Mouse (Mus musculus) gastrocnemius, adult 2 months (tissue): ENCODE data around the gene Ovol1. TPM values are rescaled to one million over a fixed set of nuclear protein-coding genes. Genes with fewer than 3 reads are reported as not detected.

ENCODE experiments used
- DNase-seq: peaks from one replicate; pipeline ENCODE4 v3.0.0; 2022
- H3K27ac ChIP-seq: fragments of 200-600 bp; 2 replicates; pipeline ENCODE4 v1.8.1; 2022; ENCODE audit warnings: mild to moderate bottlenecking
- H3K4me3 ChIP-seq: fragments of 200-600 bp; 2 replicates; pipeline ENCODE4 v1.8.1; 2022; ENCODE audit warnings: mild to moderate bottlenecking, moderate library complexity
- CTCF ChIP-seq: fragments of 200-600 bp; IDR thresholded peaks from 2 replicates; pipeline ENCODE4 v1.8.1; 2022; ENCODE audit warnings: antibody characterized with exemption, mild to moderate bottlenecking, moderate library complexity
- intact Hi-C: fragments of 180-260 bp; cut with DNase I; formaldehyde crosslinking; loops from one replicate; pipeline ENCODE4 v1.15.1; 2025
- long read RNA-seq, 2 experiments: library from polyadenylated mRNA; stranded (forward); transcript quantifications; one replicate each; pipeline ENCODE4 v2.0.0; 2021
- total RNA-seq, 2 experiments: library from RNA; stranded (reverse); gene quantifications; 2 replicates each; pipeline ENCODE4 v1.2.3; 2021

The Ovol1 gene
- not detected for total RNA-seq
- long read RNA-seq, experiment 1, result 0 reads
- long read RNA-seq, experiment 2, result 0 reads

DNA sequence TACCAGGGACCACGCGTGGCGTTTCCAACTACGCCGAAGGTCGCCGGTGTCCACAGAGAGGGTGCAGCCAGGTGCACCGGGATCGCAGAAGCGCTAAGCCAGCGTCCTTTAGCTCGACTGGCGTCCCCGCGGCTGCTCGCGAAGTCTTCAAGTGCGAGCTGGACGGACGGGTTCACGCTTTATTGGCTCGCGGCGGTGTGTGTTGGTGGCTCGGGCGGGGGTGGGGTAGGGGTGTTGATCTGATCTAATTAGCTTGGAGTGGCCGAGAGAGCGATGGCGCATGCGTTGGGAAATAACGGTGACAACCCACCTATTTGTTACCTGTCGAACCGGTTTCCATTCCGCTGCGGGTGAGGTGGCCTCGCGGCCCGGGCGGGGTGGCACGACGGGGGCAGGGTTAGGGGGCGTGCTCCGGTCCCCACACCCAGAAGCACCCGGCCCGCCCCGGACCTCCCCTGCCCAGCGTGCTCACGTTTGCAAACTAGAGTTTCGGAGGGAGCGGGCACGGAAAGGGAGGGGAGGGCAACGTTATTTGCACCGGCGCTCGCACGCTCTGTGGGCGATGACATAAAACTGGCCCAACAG is at the start of gene Ovol1:
Gene Ovol1 (minus strand): TSS at position 190 of the 585 bp plus-strand sequence.
- no peak for TF ChIP-seq CTCF
- Histone ChIP-seq H3K27ac (no peak within 1 kb of the TSS), H3K4me3 (peak within 1 kb of the TSS; percentile 68)
- peak; percentile 32 for DNase-seq
- intact Hi-C loops, result no loop called here

DNA sequence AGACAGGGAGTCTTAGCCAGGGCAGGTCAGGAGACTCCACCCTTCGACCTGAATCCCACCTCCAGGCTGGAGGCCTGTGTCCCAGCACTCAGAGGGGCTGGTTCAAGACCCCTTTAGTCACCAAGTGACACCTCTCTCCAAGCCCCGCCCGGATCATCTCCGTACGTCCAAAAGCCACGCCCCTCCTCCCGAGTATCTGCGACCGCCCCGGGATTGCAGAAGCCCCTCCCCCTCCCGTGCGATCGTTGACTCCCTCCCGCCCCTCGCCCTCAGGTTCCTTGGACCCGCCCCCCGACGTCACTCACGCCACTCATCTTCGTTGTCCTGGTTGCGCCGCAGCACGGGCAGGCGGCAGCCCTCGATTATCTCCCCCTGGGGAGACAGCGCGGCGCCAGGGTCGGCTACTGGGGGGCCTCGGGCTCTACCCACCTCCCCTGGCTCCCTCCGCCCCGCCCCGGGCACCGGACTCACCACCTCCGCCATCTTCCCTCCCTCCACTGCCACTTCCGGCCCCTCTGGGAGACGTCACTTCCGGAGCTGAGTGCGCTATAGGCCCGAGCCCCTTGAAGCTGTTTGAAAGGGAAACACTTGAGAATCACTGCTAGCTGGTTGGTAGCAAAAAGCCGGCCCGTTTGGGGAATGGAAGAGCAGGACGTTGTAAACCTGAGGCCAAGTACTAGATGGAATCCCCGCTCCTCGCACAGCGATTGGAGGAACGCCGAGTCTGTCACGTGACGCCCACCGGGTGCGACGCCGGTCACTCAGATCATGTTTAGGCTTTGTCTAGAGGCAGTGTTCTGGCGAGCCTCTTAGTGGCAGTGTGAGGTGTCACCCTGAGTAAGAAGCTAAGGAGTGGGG is 49.3 kb upstream of the Ovol1 start, which contains the start of gene Kat5:
Gene Kat5 (minus strand): TSS at position 691 of the 858 bp plus-strand sequence.
- peak within 1 kb of the TSS; percentile 93 for H3K4me3 ChIP-seq
- peak; percentile 12; the same call in 1 of the 2 replicates for TF ChIP-seq CTCF
- DNase-seq, result peak; percentile 94
- intact Hi-C loops, result loop anchor here (2.0 kb wide), 1 partner anchor 79 kb away; the partner anchor contains the start of genes Map3k11 and Pcnx3
- peak within 1 kb of the TSS; percentile 100 for H3K27ac ChIP-seq

DNA sequence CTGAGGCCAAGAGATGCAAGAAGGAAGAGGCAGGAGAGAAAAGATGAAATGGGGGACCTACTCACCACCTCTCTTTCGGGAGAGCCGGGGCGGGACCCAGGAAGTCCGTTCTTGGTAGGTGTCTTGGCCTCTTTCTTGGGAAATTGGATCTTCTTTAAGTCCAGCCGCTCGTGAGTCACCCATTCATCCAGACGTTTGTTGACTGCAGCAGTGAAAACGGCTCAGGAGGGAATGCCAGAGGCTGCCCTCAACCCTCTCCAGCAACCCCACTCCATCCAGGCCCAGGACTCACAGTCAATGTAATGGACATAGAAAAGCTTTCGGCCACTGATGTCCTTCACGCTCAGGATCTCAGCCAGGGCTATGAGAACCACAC is 48.7 kb upstream of the Ovol1 start:
- DNase-seq, result no peak
- intact Hi-C loops, result no loop called here

DNA sequence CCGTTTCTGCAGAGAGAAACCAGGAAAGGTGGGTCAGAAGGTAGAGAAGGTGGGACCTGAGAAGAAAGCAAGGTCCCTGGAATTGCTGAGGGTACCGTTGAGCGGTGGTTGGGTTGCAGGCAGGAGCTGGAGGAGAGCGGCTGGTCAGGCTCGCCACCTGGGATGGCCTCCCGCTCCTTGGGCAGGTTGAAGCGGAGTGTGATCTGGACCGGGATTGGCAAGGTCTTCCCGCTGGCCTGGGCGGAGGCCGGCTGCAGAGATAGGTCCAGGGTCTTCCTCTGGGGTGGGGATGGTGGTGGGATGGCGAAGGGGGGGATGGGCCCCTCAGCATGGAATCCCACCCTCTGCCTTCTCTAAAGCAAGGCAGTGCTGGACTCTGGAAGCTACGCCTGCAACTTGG is 48.3 kb upstream of the Ovol1 start:
- DNase-seq, result peak; percentile 30
- intact Hi-C loops, result no loop called here
- Histone ChIP-seq H3K4me3 (peak overlapping the region; percentile 93), H3K27ac (peak overlapping the region; percentile 100; the same call in 1 of the 2 replicates)
- no peak for TF ChIP-seq CTCF

More for the DNA sequence above, 48.7 kb upstream of the Ovol1 start:
- Histone ChIP-seq H3K4me3 (peak overlapping the region; percentile 93), H3K27ac (peak overlapping the region; percentile 100)
- no peak for TF ChIP-seq CTCF

DNA sequence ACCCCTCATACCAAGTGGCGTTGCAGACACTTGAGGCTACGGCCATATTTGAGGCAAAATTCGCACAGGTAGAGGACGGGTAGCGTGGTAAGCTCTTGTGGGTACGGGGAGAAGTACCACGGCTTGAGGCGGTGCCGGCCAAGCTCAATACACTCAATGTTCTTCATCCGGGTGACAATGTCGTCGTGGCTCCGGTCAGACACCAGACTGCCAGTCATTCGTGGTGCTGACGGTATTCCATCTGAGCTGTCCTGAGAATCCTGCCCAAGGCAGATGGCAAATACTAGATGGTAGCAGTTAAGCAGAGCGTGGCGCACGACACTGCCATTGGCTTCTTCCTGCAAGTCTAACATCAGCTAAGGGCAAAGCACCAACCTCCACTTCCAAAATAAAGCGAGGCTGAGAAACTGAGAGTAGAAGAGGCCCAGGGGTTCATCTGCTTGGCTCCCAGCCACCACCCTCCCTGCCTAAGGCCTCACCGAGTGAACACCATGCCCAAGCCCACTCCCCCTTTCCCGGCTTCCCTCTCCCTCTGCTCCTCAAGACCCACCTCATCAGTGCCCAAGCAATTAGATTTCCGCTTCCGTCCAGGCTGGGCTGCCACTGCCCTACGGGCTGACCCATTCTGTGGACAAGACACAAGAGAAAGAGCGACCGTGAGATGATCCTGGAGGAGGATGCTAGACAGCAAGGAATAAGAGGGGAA is 47.4 kb upstream of the Ovol1 start:
- no peak overlapping the region for H3K4me3 ChIP-seq
- DNase-seq, result no peak
- intact Hi-C loops, result no loop called here
- TF ChIP-seq CTCF, result no peak
- H3K27ac ChIP-seq, result no peak overlapping the region

- no peak for TF ChIP-seq CTCF
- intact Hi-C loops, result no loop called here
- DNase-seq, result no peak
- Histone ChIP-seq H3K27ac (no peak overlapping the region), H3K4me3 (no peak overlapping the region)
Measured at GRCm38 (mm10) chr19:5606196-5606595, 45.8 kb upstream of the Ovol1 start.

DNA sequence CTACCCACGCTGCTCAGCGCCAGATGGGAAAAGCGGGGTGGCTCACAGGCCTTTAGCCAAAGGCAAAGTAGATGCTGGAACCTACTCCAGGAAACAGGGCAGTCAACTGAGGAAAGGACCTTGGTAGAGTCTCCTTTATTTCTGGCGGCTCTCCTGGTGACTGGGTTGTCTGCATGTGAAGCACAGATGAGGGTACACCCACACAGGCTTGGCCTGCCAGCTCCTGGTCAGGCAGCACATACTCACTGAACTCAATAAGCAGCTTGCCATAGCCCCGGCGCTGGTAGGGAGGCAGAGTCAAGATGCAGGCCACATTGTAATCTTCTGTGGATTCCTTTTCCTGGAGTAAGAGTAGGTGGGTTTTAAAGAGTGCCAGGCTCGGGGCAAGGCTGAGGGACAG is 44.7 kb upstream of the Ovol1 start:
- no peak for TF ChIP-seq CTCF
- no peak for DNase-seq
- intact Hi-C loops, result no loop called here
- Histone ChIP-seq H3K4me3 (no peak overlapping the region), H3K27ac (no peak overlapping the region)

DNA sequence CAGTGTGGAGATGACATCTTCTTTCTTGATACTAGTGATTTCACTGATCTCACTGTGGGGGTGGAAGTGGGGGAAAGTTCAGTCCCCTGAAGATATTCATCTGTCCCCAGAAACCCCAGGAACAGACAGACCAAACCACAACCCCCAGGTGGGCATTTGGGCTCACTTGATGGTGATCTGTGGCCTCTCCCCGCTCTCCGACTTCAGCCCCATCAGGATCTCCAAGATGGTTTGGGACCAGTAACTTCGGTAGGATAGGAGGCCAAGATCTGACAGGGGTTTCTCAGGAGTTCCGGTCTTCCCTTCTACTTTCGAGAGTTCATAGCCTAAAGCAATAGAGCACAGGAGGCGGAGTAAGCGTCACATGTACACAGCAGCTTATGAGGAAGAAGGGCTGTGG is 43.2 kb upstream of the Ovol1 start:
- intact Hi-C loops, result no loop called here
- Histone ChIP-seq H3K27ac (no peak overlapping the region), H3K4me3 (no peak overlapping the region)
- TF ChIP-seq CTCF, result no peak
- no peak for DNase-seq

DNA sequence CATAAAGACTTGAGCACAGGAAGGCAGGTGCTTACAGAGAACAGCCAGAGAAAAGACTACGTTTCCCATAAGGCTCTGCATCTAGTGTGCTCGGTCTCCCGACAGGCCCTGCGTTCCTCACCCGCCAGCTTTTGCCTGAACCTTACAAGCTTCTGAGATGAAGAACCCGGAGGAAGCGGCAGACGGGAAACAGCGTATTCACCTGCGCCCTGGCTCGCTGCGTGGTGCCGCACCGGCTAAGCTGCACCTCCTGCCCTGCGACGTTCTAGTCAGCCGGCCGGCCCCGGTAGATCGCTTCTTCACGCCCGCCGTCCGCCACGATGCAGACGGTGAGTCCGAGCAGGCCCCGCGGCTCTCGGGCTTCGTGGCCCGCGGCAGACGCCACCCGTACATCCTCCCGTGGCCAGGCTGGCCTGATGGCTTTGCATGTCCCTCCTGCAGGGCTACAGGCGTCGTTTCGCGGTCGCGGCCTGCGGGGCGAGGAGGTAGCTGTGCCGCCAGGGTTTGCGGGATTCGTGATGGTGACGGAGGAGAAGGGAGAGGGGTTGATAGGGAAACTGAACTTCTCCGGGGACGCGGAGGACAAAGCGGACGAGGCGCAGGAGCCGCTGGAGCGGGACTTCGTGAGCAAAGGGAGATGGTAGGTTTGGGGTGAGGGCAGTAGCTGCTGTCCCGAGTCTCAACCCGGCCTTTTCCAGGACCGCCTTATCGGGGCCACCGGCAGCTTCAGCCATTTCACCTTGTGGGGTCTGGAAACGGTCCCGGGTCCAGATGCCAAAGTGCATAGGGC is 41.5 kb upstream of the Ovol1 start, which contains the start of gene Rnaseh2c:
Gene Rnaseh2c (plus strand): TSS at position 122 of the 790 bp plus-strand sequence.
- H3K4me3 ChIP-seq, result peak within 1 kb of the TSS; percentile 97
- TF ChIP-seq CTCF, result no peak
- intact Hi-C loops, result no loop called here
- DNase-seq, result peak; percentile 81
- peak within 1 kb of the TSS; percentile 87 for H3K27ac ChIP-seq

DNA sequence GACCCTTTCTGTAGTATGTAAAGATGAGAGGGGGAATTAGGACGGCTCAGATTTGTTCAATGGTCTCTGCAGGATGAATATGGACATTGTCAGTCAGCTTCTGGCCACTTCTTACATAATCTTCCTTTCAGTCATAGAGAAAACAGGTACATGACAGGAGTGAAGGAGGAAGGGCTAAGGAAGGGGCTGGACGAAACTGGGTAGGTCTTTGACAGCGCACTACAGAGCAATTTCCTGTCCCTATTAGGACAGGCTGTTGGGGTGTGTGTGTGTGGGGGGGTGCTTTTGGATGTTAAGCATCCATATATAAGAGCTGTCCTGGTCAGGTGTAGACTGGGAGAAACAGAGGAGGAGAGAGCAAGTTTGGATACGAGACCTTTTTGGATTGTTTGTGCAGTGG is 38.8 kb upstream of the Ovol1 start:
- intact Hi-C loops, result no loop called here
- DNase-seq, result no peak
- no peak for TF ChIP-seq CTCF
- no peak overlapping the region for H3K27ac ChIP-seq
- H3K4me3 ChIP-seq, result no peak overlapping the region

DNA sequence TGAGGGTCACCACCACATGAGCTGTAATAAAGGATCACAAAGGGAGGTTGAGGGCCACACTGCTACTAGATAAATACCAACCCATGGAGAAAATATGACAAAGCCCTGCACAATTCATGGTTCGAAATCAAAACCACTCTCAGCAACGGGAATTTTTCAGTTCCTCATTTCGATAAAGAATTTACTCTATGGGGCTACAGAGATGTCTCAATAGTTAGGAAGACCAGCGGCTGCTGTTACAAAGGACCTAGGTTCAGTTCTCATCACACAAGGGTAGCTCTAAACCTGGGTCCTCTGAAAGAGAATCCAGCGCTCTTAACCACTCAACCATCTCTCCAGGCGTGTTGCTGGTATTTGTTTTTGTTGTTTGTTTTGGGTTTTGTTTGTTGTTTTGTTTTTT is 31.4 kb upstream of the Ovol1 start:
- intact Hi-C loops, result no loop called here
- TF ChIP-seq CTCF, result no peak

DNA sequence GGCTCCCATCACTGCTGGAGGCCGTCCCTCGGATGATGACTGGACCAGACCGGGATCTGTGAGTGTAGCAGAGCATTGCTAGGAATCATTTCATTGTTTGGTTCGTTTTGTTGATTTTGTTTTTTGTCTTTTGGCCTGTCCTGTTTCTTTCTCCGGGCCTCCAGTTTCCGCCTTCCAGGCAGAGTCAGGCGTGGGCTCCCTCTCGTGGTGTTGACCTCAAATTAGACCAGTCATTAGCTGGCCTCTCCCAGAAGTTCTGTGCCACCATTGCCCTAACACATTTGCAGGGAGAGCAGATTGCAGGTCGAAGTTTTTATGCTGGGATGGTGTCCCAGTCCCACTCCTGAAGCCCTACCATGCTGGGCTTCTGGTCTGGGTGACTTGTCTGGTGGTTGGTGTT is 28.7 kb upstream of the Ovol1 start:
- peak; percentile 20; the same call in 1 of the 2 replicates for TF ChIP-seq CTCF
- DNase-seq, result no peak
- intact Hi-C loops, result no loop called here
- Histone ChIP-seq H3K27ac (no peak overlapping the region), H3K4me3 (no peak overlapping the region)

More for the DNA sequence above, 31.4 kb upstream of the Ovol1 start:
- Histone ChIP-seq H3K27ac (no peak overlapping the region), H3K4me3 (no peak overlapping the region)
- DNase-seq, result no peak
